Mouse (Mus musculus): ENCODE data around the gene Iyd.

The Iyd gene

GRCm38 (mm10) chr10:3555128-3555527, 15.1 kb downstream of the Iyd start:
- no peak for DNase-seq (ENCODE audit: low spot score)

GRCm38 (mm10) chr10:3556538-3556937, 16.5 kb downstream of the Iyd start:
- DNase-seq (ENCODE audit: low spot score): no peak

- DNase-seq (ENCODE audit: low spot score): no peak
Measured at GRCm38 (mm10) chr10:3559136-3559535, 19.1 kb downstream of the Iyd start.

- no peak for DNase-seq (ENCODE audit: low spot score)
Measured at GRCm38 (mm10) chr10:3562165-3562564, 22.1 kb downstream of the Iyd start.

- DNase-seq (ENCODE audit: low spot score): no peak
Measured at GRCm38 (mm10) chr10:3565126-3565525, 25.1 kb downstream of the Iyd start.

- DNase-seq (ENCODE audit: low spot score): no peak
Measured at GRCm38 (mm10) chr10:3567821-3568220, 27.8 kb downstream of the Iyd start.

- peak; percentile 9 for DNase-seq (ENCODE audit: low spot score)
Measured at GRCm38 (mm10) chr10:3572723-3573649, 32.9 kb downstream of the Iyd start.

GRCm38 (mm10) chr10:3573905-3574500, 34.0 kb downstream of the Iyd start:
- peak; percentile 15 for DNase-seq (ENCODE audit: low spot score)

GRCm38 (mm10) chr10:3590632-3591031, 50.6 kb downstream of the Iyd start:
- DNase-seq (ENCODE audit: low spot score): no peak

GRCm38 (mm10) chr10:3591790-3592189, 51.8 kb downstream of the Iyd start:
- no peak for DNase-seq (ENCODE audit: low spot score)

GRCm38 (mm10) chr10:3596697-3597096, 56.7 kb downstream of the Iyd start:
- no peak for DNase-seq (ENCODE audit: low spot score)

GRCm38 (mm10) chr10:3597760-3598159, 57.7 kb downstream of the Iyd start:
- DNase-seq (ENCODE audit: low spot score): no peak
